Mouse (Mus musculus) neural tube, embryonic 15.5 days (tissue): Measurements from ENCODE around the gene Tmem98. TPM values are rescaled to one million over a fixed set of nuclear protein-coding genes. Genes with fewer than 3 reads are reported as not detected.
A peak's percentile ranks its signal among the peaks of the same experiment; 100 is the strongest.

Experiments used
- ATAC-seq: fragments of 200-750 bp; cut with Nextera tagmentation; 2 replicates; pipeline ENCODE4 v1.8.0; 2017; ENCODE audit warnings: mild to moderate bottlenecking, moderate TSS enrichment, moderate library complexity; ENCODE audit not compliant: low FRiP score
- H3K27ac ChIP-seq: fragments of 300-500 bp; sonication (generic); replicated peaks from 2 replicates; pipeline ENCODE4 v1.5.1; 2015; ENCODE audit warnings: mild to moderate bottlenecking, inconsistent platforms
- H3K27me3 ChIP-seq: fragments of 300-500 bp; sonication (generic); replicated peaks from 2 replicates; pipeline ENCODE4 v1.6.1; 2015; ENCODE audit warnings: inconsistent platforms
- H3K36me3 ChIP-seq: fragments of 300-500 bp; sonication (generic); 2 replicates; pipeline ENCODE4 v1.6.1; 2015; ENCODE audit warnings: inconsistent platforms
- H3K4me1 ChIP-seq: fragments of 300-500 bp; sonication (generic); 2 replicates; pipeline ENCODE4 v1.6.1; 2015; ENCODE audit warnings: inconsistent platforms
- H3K4me2 ChIP-seq: fragments of 300-500 bp; sonication (generic); 2 replicates; pipeline ENCODE4 v1.6.1; 2015; ENCODE audit warnings: inconsistent platforms, mild to moderate bottlenecking, moderate library complexity
- H3K4me3 ChIP-seq: fragments of 300-500 bp; sonication (generic); replicated peaks from 2 replicates; pipeline ENCODE4 v1.5.1; 2015; ENCODE audit warnings: mild to moderate bottlenecking, inconsistent platforms
- H3K9ac ChIP-seq: fragments of 300-500 bp; sonication (generic); replicated peaks from 2 replicates; pipeline ENCODE4 v1.6.1; 2015; ENCODE audit warnings: mild to moderate bottlenecking, inconsistent platforms
- H3K9me3 ChIP-seq: fragments of 300-500 bp; sonication (generic); replicated peaks from 2 replicates; pipeline ENCODE4 v1.6.1; 2016; ENCODE audit warnings: inconsistent platforms
- WGBS: fragments of 180-500 bp; shearing (Covaris S2); methylation state at CpG from one replicate; pipeline ENCODE4 v1.1.7; 2015; ENCODE audit warnings: mixed read lengths; 5-methylcytosine and 5-hydroxymethylcytosine counted together
- polyA plus RNA-seq: library from polyadenylated mRNA; unstranded; fragments of >200 nt; fragmentation: Nextera tagmentation; extraction: Ambion mirVana; gene quantifications from 2 replicates; pipeline ENCODE4 v1.2.1, GENCODE M21; 2015

Gene Tmem98
- polyA plus RNA-seq, 1 experiment from 2014 or later = 14.4 TPM

DNA sequence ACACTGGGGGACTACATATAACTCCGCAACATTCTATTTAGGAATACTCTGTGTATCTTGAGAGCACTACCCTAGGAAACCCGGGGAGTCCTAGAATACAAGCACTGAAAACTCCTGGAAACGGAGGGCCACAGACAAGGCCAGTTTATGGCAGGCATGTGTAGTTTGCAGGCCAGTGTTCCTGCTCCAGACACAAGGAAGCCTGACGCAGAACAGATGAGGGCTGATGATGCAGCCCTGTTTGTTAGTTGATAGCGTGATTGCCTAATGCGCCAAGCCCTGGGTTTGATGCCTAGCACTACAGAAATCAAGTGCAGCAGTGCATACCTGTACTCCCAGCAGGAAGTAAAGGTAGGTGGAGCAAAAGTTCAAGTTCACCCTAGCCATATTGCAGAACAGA is 31.8 kb upstream of the Tmem98 start:
- H3K27me3 ChIP-seq = no peaks in the 10 kb centered on the region
- H3K4me3 ChIP-seq = no peak overlapping the region
- WGBS = 69% methylated on average over 6 of the region's 6 CpGs
- no peak overlapping the region for H3K27ac ChIP-seq
- peaks cover 9% of the 10 kb centered on the region for H3K4me1 ChIP-seq
- no peaks in the 10 kb centered on the region for H3K9me3 ChIP-seq
- H3K9ac ChIP-seq = no peak overlapping the region
- no peak overlapping the region for H3K4me2 ChIP-seq
- ATAC-seq = no peak
- H3K36me3 ChIP-seq = no peaks in the 10 kb centered on the region

DNA sequence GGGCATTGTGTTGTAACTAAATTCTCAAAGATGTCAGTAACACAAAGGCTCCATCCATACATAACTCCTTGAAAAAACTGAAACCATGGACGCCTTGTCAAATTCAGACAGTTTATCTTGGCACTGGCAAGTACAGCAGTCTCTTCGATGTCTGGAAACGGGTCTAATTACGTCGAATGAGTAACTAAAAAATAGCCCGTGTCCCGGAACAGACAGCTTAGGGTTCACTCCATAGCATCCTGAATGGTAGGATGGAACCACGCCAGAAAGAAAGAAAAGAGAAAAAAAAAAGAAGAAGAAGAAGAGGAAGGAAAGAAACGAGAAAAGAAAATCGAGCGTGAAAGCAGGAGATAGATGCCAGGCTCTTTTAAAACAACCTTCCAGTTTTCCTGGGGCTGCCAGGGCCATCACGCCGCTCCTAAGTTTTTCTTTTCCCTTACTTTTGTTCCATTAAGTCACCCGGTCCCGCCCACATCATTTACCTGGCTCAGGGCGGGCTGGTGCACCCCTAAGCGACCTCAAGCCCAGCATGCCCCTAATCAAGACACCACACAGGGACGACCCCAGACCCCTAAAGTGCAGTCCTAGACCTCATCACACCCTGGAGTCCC is 31.0 kb upstream of the Tmem98 start:
- Histone ChIP-seq H3K4me3 (peak overlapping the region; percentile 74), H3K9me3 (no peaks in the 10 kb centered on the region), H3K4me1 (peaks cover 9% of the 10 kb centered on the region), H3K36me3 (no peaks in the 10 kb centered on the region), H3K4me2 (peak overlapping the region; percentile 93), H3K27ac (no peak overlapping the region), H3K9ac (peak overlapping the region; percentile 54), H3K27me3 (no peaks in the 10 kb centered on the region)
- no peak for ATAC-seq
- 3% methylated on average over 18 of the region's 18 CpGs for WGBS

DNA sequence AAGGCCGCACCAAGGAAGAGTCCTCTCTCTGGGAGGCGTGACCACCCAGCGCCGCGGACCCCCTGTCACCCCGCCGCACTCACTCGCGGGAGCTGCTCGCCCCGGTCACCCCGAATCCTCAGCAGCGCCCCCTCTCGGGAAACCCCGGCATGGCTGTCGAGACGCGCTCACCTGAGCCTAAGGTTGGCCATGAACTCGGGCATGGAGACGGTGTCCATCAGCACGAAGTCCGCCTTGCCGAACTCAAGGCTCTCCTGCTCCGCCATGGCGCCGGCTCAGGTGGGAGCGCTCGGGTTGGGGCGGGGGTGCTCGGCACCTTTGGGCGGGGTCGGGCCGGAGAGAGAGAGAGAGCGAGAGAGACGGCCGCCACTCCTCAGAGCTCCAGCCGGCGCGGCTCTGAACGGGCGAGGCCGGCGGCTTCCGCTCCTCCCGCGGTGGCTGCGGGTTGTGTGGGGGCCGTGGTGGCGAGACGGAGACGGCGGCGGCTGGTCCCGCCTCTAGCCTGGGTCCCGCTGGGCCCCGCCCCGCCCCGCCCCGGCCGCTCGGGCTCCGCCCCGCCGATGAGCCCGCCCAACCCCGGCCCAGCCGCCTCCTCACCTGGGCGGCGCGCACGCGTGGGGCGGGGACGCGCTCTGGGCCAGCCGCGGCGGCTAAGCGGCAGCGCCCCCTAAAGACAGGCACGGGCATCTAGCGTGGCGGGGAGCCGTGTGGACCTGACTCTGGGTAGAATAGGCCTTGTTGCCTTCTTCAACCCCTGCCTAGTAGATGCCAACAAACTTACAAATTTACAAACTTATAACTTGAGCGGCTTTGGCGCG is 30.2 kb upstream of the Tmem98 start, which contains the start of gene Myo1d:
Myo1d (minus strand) TSS at position 499 of the 818 bp plus-strand sequence.
- H3K4me1 ChIP-seq = peaks cover 9% of the 10 kb centered on the region
- peak within 1 kb of the TSS; percentile 49 for H3K27ac ChIP-seq
- peak within 1 kb of the TSS; percentile 74 for H3K4me3 ChIP-seq
- peak within 1 kb of the TSS; percentile 93 for H3K4me2 ChIP-seq
- no peaks in the 10 kb centered on the region for H3K9me3 ChIP-seq
- WGBS = under 1% methylated on average over 85 of the region's 87 CpGs
- ATAC-seq = peak; percentile 96
- H3K9ac ChIP-seq = peak within 1 kb of the TSS; percentile 54
- no peaks in the 10 kb centered on the region for H3K27me3 ChIP-seq
- no peaks in the 10 kb centered on the region for H3K36me3 ChIP-seq

DNA sequence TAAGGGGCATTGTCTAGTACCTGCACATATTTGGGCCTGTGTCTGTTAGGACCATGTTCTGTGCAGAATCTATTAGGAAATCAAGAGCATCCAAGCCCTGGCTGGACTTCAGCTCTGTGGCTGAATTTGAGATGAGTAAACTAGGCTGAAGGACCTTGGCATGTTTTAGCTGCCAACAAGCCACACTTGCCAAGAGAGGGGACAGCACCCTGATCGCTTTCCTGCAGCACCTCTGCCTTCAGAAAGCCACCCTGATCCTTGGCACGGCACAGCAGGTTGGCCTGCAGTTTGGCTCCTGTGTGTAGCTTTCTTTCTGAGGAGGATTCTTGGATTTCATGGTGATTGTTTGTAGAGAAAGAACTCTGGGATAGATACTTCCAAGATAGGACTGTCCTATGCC is 28.4 kb upstream of the Tmem98 start:
- no peak for ATAC-seq

DNA sequence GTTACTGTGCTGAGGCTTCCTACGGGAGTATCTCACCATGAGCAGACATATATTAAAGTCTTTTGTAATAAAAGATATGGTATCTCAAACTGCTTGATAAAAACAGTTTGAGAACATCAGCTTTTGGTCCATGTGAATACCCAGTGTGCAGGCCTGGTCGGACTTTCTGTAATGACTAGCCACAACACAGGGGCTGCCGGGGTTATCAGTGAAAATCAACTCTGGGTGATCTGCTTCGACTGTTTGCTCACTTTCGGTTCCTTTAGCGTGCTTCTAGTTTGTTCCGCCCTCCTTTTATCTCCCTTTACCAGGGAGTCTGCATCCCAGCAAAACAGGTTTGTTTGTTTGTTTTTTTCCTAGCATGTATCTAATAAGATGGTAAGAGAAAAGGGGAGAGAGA is 26.5 kb upstream of the Tmem98 start:
- WGBS = 77% methylated on average over 7 of the region's 7 CpGs
- no peak overlapping the region for H3K4me3 ChIP-seq
- H3K27me3 ChIP-seq = no peaks in the 10 kb centered on the region
- H3K4me1 ChIP-seq = peaks cover 9% of the 10 kb centered on the region
- H3K4me2 ChIP-seq = no peak overlapping the region
- no peak overlapping the region for H3K9ac ChIP-seq
- ATAC-seq = no peak
- H3K9me3 ChIP-seq = no peaks in the 10 kb centered on the region
- no peak overlapping the region for H3K27ac ChIP-seq
- no peaks in the 10 kb centered on the region for H3K36me3 ChIP-seq

More for the DNA sequence above, 28.4 kb upstream of the Tmem98 start:
- Histone ChIP-seq H3K27ac (no peak overlapping the region), H3K36me3 (no peaks in the 10 kb centered on the region), H3K4me3 (no peak overlapping the region), H3K9me3 (no peaks in the 10 kb centered on the region), H3K4me1 (peaks cover 9% of the 10 kb centered on the region), H3K4me2 (no peak overlapping the region), H3K9ac (no peak overlapping the region), H3K27me3 (no peaks in the 10 kb centered on the region)
- 97% methylated on average over 2 of the region's 2 CpGs for WGBS

DNA sequence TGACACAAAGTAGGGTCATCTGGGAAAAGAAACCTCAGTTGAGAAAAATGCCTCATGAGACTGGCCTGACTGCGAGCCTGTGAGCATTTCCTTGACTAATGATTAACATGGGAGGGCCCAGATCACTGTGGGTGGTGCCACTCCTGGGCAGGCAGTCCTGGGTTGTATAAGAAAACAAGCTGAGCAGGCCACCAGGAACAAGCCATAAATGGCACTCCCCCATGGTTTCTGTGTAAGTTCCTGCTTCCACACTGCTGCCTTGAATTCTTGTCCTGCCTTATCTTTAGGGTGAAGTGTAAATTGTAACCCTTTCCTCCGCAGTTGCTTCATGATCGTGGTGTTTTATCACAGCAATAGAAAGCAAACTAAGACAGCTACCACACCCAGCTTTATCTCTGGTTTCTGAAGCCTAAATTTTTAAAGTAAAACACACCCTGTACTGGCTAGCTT is 25.7 kb upstream of the Tmem98 start:
- no peak overlapping the region for H3K4me3 ChIP-seq
- no peaks in the 10 kb centered on the region for H3K9me3 ChIP-seq
- peaks cover 3% of the 10 kb centered on the region for H3K4me1 ChIP-seq
- H3K9ac ChIP-seq = no peak overlapping the region
- H3K27me3 ChIP-seq = no peaks in the 10 kb centered on the region
- WGBS = 11% methylated on average over 3 of the region's 3 CpGs
- no peak overlapping the region for H3K4me2 ChIP-seq
- no peak for ATAC-seq
- H3K36me3 ChIP-seq = no peaks in the 10 kb centered on the region
- H3K27ac ChIP-seq = no peak overlapping the region

DNA sequence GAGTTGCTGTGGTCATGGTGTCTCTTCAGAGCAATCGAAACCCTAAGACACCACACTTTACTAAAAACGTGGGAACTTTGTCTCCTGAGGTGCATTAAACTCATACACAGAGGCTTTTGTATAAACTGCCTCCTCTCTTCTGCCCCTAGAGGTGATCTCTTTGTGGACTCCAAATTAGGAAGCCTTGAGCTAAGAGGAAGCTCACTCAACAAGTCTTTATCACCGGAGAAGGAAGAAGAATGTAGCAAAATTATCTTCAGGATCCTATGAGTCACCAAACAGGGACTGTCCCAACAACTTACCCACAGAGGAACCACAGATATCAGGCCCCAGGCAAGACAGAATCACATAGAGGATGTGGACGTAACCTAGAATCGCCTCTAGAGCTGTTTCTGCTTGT is 24.3 kb upstream of the Tmem98 start:
- no peaks in the 10 kb centered on the region for H3K36me3 ChIP-seq
- no peak overlapping the region for H3K9ac ChIP-seq
- H3K4me1 ChIP-seq = no peaks in the 10 kb centered on the region
- no peak for ATAC-seq
- H3K27ac ChIP-seq = no peak overlapping the region
- H3K9me3 ChIP-seq = no peaks in the 10 kb centered on the region
- WGBS = 87% methylated on average over 5 of the region's 5 CpGs
- H3K4me3 ChIP-seq = no peak overlapping the region
- H3K4me2 ChIP-seq = no peak overlapping the region
- H3K27me3 ChIP-seq = no peaks in the 10 kb centered on the region

DNA sequence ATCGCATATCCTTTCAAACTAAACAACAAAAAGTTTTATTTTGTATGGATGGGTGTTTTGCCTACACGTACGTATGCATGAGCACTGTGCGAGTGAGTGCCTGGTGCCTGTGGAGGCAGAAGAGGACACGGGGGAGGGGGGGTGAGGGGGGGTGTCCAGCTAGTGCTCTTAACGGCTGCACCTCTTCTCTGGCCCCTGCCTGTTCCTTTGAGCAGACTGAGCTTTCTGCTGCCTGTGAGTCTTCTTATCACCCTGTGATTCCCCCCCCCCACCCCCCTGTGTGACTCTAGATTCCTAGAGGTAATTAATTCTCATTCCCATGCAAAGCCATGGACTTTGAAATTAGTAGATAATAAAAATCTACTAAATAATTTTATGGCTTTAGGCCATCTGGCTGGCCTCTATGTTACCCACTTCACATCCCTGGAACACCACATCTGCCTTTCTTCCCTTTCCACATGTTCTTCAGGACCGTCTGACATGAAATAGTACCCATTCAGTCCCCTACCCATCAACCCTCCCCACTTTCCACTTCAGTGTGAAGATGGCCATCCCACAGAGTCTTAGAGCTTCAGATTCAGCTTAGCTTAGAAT is 20.2 kb upstream of the Tmem98 start:
- H3K4me1 ChIP-seq = no peaks in the 10 kb centered on the region
- no peaks in the 10 kb centered on the region for H3K36me3 ChIP-seq
- no peaks in the 10 kb centered on the region for H3K9me3 ChIP-seq
- H3K9ac ChIP-seq = no peak overlapping the region
- ATAC-seq = no peak
- H3K4me2 ChIP-seq = no peak overlapping the region
- WGBS = 41% methylated on average over 7 of the region's 7 CpGs
- no peak overlapping the region for H3K27ac ChIP-seq
- no peaks in the 10 kb centered on the region for H3K27me3 ChIP-seq
- H3K4me3 ChIP-seq = no peak overlapping the region

DNA sequence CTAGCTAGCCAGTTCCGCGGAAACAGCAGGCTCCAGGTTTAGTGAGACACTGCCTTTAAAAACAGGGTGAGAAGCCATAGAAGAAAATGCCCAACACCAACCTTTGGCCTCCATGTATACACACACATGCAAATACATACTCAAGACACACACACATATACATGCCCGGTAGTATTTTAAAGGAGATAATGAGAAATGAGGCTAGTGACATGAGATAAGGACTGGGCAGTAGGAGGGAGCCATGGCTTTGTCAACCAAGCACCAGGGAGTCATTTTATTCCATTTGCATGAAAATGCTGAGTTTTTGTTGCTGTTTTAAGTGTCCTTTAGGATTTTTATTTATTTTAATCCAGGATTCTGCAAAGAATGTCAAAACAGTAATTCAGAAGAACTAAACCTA is 19.6 kb upstream of the Tmem98 start:
- no peaks in the 10 kb centered on the region for H3K9me3 ChIP-seq
- no peak for ATAC-seq
- no peaks in the 10 kb centered on the region for H3K4me1 ChIP-seq
- no peaks in the 10 kb centered on the region for H3K36me3 ChIP-seq
- WGBS = 61% methylated on average over 3 of the region's 3 CpGs
- H3K27me3 ChIP-seq = no peaks in the 10 kb centered on the region
- H3K4me2 ChIP-seq = no peak overlapping the region
- H3K9ac ChIP-seq = no peak overlapping the region
- H3K27ac ChIP-seq = no peak overlapping the region
- H3K4me3 ChIP-seq = no peak overlapping the region

DNA sequence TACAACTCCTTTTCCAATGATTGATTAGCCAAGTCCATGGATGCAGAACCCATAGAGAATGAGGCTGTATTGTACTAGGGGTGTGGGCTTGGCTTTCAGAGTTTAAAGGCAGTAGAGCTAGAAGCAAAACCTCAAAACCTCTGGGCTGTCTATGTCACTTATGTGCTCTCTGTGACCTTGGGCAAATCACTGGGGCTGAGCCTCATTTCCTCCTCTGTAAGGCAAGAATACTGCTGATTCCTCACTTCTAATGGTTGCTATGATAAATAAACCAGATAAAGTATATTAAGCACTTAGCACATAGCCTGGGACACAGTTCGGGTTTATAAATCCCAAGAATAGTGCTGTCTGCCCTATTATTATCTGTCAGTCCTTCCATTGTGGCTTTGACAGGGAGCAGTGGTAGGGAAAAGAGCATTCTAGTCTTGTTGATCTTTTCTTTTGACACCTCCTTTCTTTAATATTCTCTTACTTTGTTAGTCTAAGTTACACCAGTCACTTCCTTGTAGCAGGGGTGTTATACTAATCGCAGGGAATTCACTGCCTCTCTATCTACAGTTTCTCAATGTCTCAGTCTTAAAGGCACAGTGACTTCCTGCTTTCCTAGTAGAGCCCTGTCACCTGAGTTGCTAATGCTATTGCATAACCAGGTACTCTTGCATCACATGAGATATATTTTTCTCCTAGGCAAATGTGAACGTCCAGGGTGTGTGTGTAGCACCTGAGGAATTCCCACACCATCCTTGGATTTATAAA is 18.1 kb upstream of the Tmem98 start:
- ATAC-seq = no peak
- H3K9me3 ChIP-seq = no peaks in the 10 kb centered on the region
- H3K4me3 ChIP-seq = no peak overlapping the region
- H3K4me1 ChIP-seq = no peaks in the 10 kb centered on the region
- no peak overlapping the region for H3K27ac ChIP-seq
- H3K36me3 ChIP-seq = no peaks in the 10 kb centered on the region
- no peak overlapping the region for H3K9ac ChIP-seq
- H3K4me2 ChIP-seq = no peak overlapping the region
- 81% methylated on average over 3 of the region's 3 CpGs for WGBS
- no peaks in the 10 kb centered on the region for H3K27me3 ChIP-seq

DNA sequence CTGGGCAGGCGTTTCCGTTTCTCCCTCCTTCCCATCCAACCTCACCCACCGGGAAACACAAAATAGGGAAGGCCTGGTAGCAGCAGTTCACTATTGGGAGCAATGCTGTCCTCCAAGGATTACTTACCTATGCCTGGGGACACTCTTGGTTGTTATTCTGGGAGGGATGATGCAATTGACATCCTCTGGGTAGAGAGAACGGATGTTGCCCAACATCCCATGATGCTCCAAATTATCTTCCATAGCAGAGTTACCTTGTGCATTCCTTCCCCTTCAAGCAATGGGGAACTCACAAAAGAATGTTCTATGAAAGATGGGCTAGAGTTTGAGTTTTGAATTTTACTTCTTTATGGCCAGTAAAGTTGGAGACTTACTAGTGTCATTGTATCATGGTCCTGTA is 16.6 kb upstream of the Tmem98 start:
- no peaks in the 10 kb centered on the region for H3K4me1 ChIP-seq
- no peak overlapping the region for H3K9ac ChIP-seq
- H3K36me3 ChIP-seq = no peaks in the 10 kb centered on the region
- H3K27ac ChIP-seq = no peak overlapping the region
- H3K9me3 ChIP-seq = no peaks in the 10 kb centered on the region
- ATAC-seq = no peak
- WGBS = 89% methylated on average over 4 of the region's 4 CpGs
- no peaks in the 10 kb centered on the region for H3K27me3 ChIP-seq
- no peak overlapping the region for H3K4me2 ChIP-seq
- no peak overlapping the region for H3K4me3 ChIP-seq
